Mouse (Mus musculus): Measurements from ENCODE around the gene March9. TPM values are rescaled to one million over a fixed set of nuclear protein-coding genes. Genes with fewer than 3 reads are reported as not detected.
A peak's percentile ranks its signal among the peaks of the same experiment; 100 is the strongest.

Gene March9
- polyA plus RNA-seq, 1 experiment from 2014 or later: 0.12 TPM

GRCm38 (mm10) chr10:127059174-127059967 lies 613 bp downstream of the March9 start:
- Histone ChIP-seq H3K9me3 (replicated peaks; ENCODE audit: control insufficient read depth, low read length) (no peaks in the 10 kb centered on the region), H3K4me3 (ENCODE audit: low read length) (peak overlapping the region; percentile 63), H3K9ac (ENCODE audit: low read length) (peak overlapping the region; percentile 78), H3K4me2 (ENCODE audit: low read depth, low read length) (peak overlapping the region; percentile 94), H3K27ac (ENCODE audit: low read length) (no peak overlapping the region), H3K36me3 (ENCODE audit: control insufficient read depth, insufficient read depth) (no peaks in the 10 kb centered on the region; the same call in 1 of the 2 replicates), H3K4me1 (ENCODE audit: control insufficient read depth, insufficient read depth, low read length) (peaks cover 6% of the 10 kb centered on the region), H3K27me3 (ENCODE audit: control insufficient read depth, insufficient read depth, low read length) (peaks cover 13% of the 10 kb centered on the region)
- WGBS: under 1% methylated on average over 72 of the region's 92 CpGs
- no peak for ATAC-seq (replicated peaks; ENCODE audit: extremely low read depth, insufficient read depth, low FRiP score)

GRCm38 (mm10) chr10:127058708-127059107 lies 1.3 kb downstream of the March9 start:
- no peak for ATAC-seq (replicated peaks; ENCODE audit: extremely low read depth, insufficient read depth, low FRiP score)
- H3K27me3 ChIP-seq (ENCODE audit: control insufficient read depth, insufficient read depth, low read length): peaks cover 13% of the 10 kb centered on the region

DNA sequence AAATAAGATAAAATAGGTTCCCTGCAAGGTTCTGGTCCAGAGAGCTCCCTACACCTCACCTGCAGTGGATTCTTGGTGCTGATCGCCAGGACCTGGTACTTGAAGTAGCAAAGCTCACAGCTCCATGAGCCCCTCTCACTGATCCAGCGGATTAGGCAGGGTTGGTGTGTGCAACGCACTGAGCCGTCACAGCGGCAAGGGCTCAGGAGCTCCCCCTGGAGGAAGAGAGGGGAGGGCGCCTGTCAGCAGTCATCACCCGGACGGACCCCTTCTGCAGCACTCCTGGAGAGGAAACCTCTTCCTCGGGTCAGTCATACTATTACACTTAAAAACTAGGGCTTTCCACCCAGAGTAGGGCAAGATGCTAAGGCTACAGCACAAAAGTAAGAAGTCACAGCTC lies 1.8 kb downstream of the March9 start:
- Histone ChIP-seq H3K9ac (ENCODE audit: low read length) (no peak overlapping the region), H3K4me3 (ENCODE audit: low read length) (peak overlapping the region; percentile 0; the same call in 1 of the 2 replicates), H3K4me2 (ENCODE audit: low read depth, low read length) (no peak overlapping the region), H3K36me3 (ENCODE audit: control insufficient read depth, insufficient read depth) (no peaks in the 10 kb centered on the region; the same call in 1 of the 2 replicates), H3K27me3 (ENCODE audit: control insufficient read depth, insufficient read depth, low read length) (peaks cover 13% of the 10 kb centered on the region), H3K27ac (ENCODE audit: low read length) (no peak overlapping the region), H3K9me3 (replicated peaks; ENCODE audit: control insufficient read depth, low read length) (no peaks in the 10 kb centered on the region), H3K4me1 (ENCODE audit: control insufficient read depth, insufficient read depth, low read length) (peaks cover 6% of the 10 kb centered on the region; the same call in 1 of the 2 replicates)
- 1% methylated on average over 9 of the region's 9 CpGs for WGBS
- ATAC-seq (replicated peaks; ENCODE audit: extremely low read depth, insufficient read depth, low FRiP score): no peak

More at GRCm38 (mm10) chr10:127058708-127059107, 1.3 kb downstream of the March9 start:
- 11% methylated on average over 8 of the region's 8 CpGs for WGBS
- Histone ChIP-seq H3K4me2 (ENCODE audit: low read depth, low read length) (peak overlapping the region; percentile 94), H3K4me1 (ENCODE audit: control insufficient read depth, insufficient read depth, low read length) (peaks cover 6% of the 10 kb centered on the region; the same call in 1 of the 2 replicates), H3K4me3 (ENCODE audit: low read length) (peak overlapping the region; percentile 63), H3K9me3 (replicated peaks; ENCODE audit: control insufficient read depth, low read length) (no peaks in the 10 kb centered on the region), H3K9ac (ENCODE audit: low read length) (no peak overlapping the region; the same call in 1 of the 2 replicates), H3K36me3 (ENCODE audit: control insufficient read depth, insufficient read depth) (no peaks in the 10 kb centered on the region; the same call in 1 of the 2 replicates), H3K27ac (ENCODE audit: low read length) (no peak overlapping the region)

DNA sequence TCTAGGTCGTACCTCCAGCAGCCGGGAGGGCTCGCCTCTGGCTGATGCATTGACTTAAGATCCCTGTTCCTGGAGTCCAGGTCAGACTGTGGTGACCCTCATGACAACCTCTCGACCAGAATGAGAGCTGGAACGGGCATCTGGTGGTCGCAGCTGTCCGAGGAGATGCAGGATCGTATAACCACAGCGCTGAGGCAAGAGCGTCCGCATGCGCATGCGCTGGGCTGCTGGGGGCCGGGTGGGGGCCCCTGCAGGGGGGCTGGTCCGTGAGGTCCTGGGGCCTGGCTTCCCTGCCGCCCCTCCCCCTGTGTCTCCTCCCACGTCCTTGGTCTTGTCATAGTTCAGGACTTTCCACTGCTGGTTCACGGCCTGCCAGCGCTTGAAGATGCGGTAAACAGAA lies 3.5 kb downstream of the March9 start:
- Histone ChIP-seq H3K4me3 (ENCODE audit: low read length) (no peak overlapping the region), H3K9me3 (replicated peaks; ENCODE audit: control insufficient read depth, low read length) (no peaks in the 10 kb centered on the region), H3K4me2 (ENCODE audit: low read depth, low read length) (no peak overlapping the region), H3K9ac (ENCODE audit: low read length) (no peak overlapping the region), H3K27ac (ENCODE audit: low read length) (no peak overlapping the region), H3K27me3 (ENCODE audit: control insufficient read depth, insufficient read depth, low read length) (peaks cover 17% of the 10 kb centered on the region), H3K36me3 (ENCODE audit: control insufficient read depth, insufficient read depth) (no peaks in the 10 kb centered on the region; the same call in 1 of the 2 replicates), H3K4me1 (ENCODE audit: control insufficient read depth, insufficient read depth, low read length) (0 out of 2 replicates have a peak, but pooled peaks cover 3% of the 10 kb centered on the region)
- WGBS: 85% methylated on average over 20 of the region's 20 CpGs
- ATAC-seq (replicated peaks; ENCODE audit: extremely low read depth, insufficient read depth, low FRiP score): no peak

- H3K27me3 ChIP-seq (ENCODE audit: control insufficient read depth, insufficient read depth, low read length): peaks cover 22% of the 10 kb centered on the region
- no peaks in the 10 kb centered on the region; the same call in 1 of the 2 replicates for H3K36me3 ChIP-seq (ENCODE audit: control insufficient read depth, insufficient read depth)
- no peak overlapping the region for H3K27ac ChIP-seq (ENCODE audit: low read length)
- no peak overlapping the region for H3K4me2 ChIP-seq (ENCODE audit: low read depth, low read length)
- H3K9ac ChIP-seq (ENCODE audit: low read length): no peak overlapping the region
- no peak for ATAC-seq (replicated peaks; ENCODE audit: extremely low read depth, insufficient read depth, low FRiP score)
- H3K4me1 ChIP-seq (ENCODE audit: control insufficient read depth, insufficient read depth, low read length): peaks cover 3% of the 10 kb centered on the region; the same call in 1 of the 2 replicates
- H3K9me3 ChIP-seq (replicated peaks; ENCODE audit: control insufficient read depth, low read length): no peaks in the 10 kb centered on the region
- 73% methylated on average over 8 of the region's 8 CpGs for WGBS
- H3K4me3 ChIP-seq (ENCODE audit: low read length): no peak overlapping the region
These were observed 4.6 kb downstream of the March9 start for GRCm38 (mm10) chr10:127055406-127055805.

DNA sequence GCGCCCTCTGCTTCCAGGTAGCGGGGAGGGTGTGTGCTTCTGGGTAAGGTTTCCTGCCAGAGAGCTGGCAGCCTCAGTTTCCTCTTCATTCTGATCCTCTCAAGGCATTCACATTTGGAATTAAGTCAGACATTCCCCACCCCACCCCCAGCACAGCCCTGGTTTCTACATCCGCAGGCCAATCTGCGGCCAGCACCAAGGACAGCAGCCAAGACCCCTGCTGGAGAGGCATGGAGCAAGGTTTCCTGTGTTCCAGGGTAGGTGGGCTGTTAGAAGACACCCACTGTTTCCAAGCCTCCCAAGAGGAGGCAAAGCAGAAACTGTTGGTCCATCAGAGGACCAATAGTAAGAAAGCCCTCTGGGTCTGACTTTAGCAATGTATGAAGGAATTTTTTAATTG lies 5.3 kb downstream of the March9 start:
- H3K9ac ChIP-seq (ENCODE audit: low read length): no peak overlapping the region
- H3K36me3 ChIP-seq (ENCODE audit: control insufficient read depth, insufficient read depth): no peaks in the 10 kb centered on the region; the same call in 1 of the 2 replicates
- H3K27me3 ChIP-seq (ENCODE audit: control insufficient read depth, insufficient read depth, low read length): peaks cover 30% of the 10 kb centered on the region
- no peak for ATAC-seq (replicated peaks; ENCODE audit: extremely low read depth, insufficient read depth, low FRiP score)
- H3K4me1 ChIP-seq (ENCODE audit: control insufficient read depth, insufficient read depth, low read length): peaks cover 3% of the 10 kb centered on the region; the same call in 1 of the 2 replicates
- no peak overlapping the region for H3K4me3 ChIP-seq (ENCODE audit: low read length)
- H3K4me2 ChIP-seq (ENCODE audit: low read depth, low read length): no peak overlapping the region
- no peaks in the 10 kb centered on the region for H3K9me3 ChIP-seq (replicated peaks; ENCODE audit: control insufficient read depth, low read length)
- 55% methylated on average over 4 of the region's 4 CpGs for WGBS
- H3K27ac ChIP-seq (ENCODE audit: low read length): no peak overlapping the region

DNA sequence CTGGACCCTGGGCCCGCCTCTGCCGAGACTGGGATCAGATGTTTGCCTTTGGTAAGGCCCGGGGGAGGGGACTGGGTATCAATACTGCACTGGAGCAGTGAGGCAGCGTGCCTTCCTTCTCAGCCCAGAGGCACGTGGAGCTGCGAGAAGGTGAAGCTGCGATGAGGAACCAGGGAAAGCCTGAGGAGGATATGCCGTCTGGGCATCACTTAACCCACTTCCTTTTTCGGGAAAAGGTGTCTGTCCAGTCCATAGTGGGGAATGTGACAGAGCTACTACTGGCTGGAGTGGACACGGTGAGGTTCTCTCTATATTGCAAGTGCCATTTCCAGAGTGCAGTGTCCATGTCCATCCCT lies 9.9 kb downstream of the March9 start:
- WGBS: 14% methylated on average over 10 of the region's 10 CpGs
- Histone ChIP-seq H3K27me3 (ENCODE audit: control insufficient read depth, insufficient read depth, low read length) (peaks cover 44% of the 10 kb centered on the region), H3K4me1 (ENCODE audit: control insufficient read depth, insufficient read depth, low read length) (peaks cover 8% of the 10 kb centered on the region), H3K9ac (ENCODE audit: low read length) (no peak overlapping the region), H3K4me3 (ENCODE audit: low read length) (no peak overlapping the region), H3K36me3 (ENCODE audit: control insufficient read depth, insufficient read depth) (no peaks in the 10 kb centered on the region), H3K4me2 (ENCODE audit: low read depth, low read length) (no peak overlapping the region), H3K9me3 (replicated peaks; ENCODE audit: control insufficient read depth, low read length) (no peaks in the 10 kb centered on the region), H3K27ac (ENCODE audit: low read length) (no peak overlapping the region)
- no peak for ATAC-seq (replicated peaks; ENCODE audit: extremely low read depth, insufficient read depth, low FRiP score)

DNA sequence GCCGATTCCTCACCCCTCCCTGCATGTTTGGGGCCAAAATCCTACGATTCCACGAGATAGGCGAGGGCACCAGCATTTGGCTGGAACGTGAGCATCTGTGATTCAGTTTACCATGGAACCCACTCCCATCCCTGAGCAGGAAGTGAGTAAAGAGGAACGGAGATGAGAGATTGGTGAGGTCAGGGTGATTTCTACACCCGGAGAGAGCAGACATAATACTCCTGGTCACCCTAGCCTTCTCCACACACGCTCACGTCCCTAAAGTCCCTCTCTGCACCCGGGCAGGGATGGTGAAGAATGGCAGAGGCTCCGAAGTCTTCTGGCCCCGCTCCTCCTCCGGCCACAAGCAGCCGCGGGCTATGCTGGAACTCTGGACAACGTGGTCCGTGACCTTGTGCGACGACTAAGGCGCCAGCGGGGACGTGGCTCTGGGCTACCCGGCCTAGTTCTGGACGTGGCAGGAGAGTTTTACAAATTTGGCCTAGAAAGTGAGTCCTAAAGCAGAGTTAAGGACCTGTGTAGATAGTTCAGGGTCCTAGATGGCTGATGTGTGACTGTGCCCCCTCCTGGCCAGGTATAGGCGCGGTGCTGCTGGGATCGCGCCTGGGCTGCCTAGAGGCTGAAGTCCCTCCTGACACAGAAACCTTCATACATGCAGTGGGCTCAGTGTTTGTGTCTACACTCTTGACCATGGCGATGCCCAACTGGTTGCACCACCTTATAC lies 10.4 kb downstream of the March9 start:
- Histone ChIP-seq H3K4me1 (ENCODE audit: control insufficient read depth, insufficient read depth, low read length) (peaks cover 8% of the 10 kb centered on the region), H3K4me3 (ENCODE audit: low read length) (peak overlapping the region; percentile 29), H3K27ac (ENCODE audit: low read length) (no peak overlapping the region), H3K9ac (ENCODE audit: low read length) (no peak overlapping the region), H3K36me3 (ENCODE audit: control insufficient read depth, insufficient read depth) (0 out of 2 replicates have a peak, but pooled peaks cover 2% of the 10 kb centered on the region), H3K9me3 (replicated peaks; ENCODE audit: control insufficient read depth, low read length) (no peaks in the 10 kb centered on the region), H3K4me2 (ENCODE audit: low read depth, low read length) (peak overlapping the region; percentile 48), H3K27me3 (ENCODE audit: control insufficient read depth, insufficient read depth, low read length) (peaks cover 44% of the 10 kb centered on the region)
- ATAC-seq (replicated peaks; ENCODE audit: extremely low read depth, insufficient read depth, low FRiP score): no peak
- 3% methylated on average over 29 of the region's 29 CpGs for WGBS

Data from heart, embryonic 16.5 days (tissue).